Mouse (Mus musculus) splenic B cell, adult 2 months (primary cell): Measurements from ENCODE around the gene Arhgef3.

ENCODE experiments used
- DNase-seq: peaks from one replicate; pipeline ENCODE4 v3.0.0-alpha.2; 2011; ENCODE audit warnings: low read depth, low spot score
- H3K27me3 ChIP-seq: 2 replicates; pipeline ENCODE4 v1.6.1; 2012; ENCODE audit warnings: mild to moderate bottlenecking, low read length, moderate library complexity, mixed read lengths; ENCODE audit not compliant: control insufficient read depth, poor library complexity, insufficient read depth, severe bottlenecking
- H3K36me3 ChIP-seq: 2 replicates; pipeline ENCODE4 v1.6.1; 2012; ENCODE audit warnings: mild to moderate bottlenecking, low read length, moderate library complexity, mixed read lengths; ENCODE audit not compliant: control insufficient read depth, poor library complexity, insufficient read depth, severe bottlenecking

The Arhgef3 gene

GRCm38 (mm10) chr14:27383321-27383830 lies 268.7 kb downstream of the Arhgef3 start:
- Histone ChIP-seq H3K36me3 (peaks cover 13% of the 10 kb centered on the region; the same call in 1 of the 2 replicates), H3K27me3 (no peaks in the 10 kb centered on the region)
- no peak for DNase-seq

- Histone ChIP-seq H3K36me3 (peaks cover 13% of the 10 kb centered on the region; the same call in 1 of the 2 replicates), H3K27me3 (no peaks in the 10 kb centered on the region)
- no peak for DNase-seq
These were observed 269.4 kb downstream of the Arhgef3 start for GRCm38 (mm10) chr14:27384143-27384542.

GRCm38 (mm10) chr14:27388616-27389015 lies 273.9 kb downstream of the Arhgef3 start:
- Histone ChIP-seq H3K27me3 (no peaks in the 10 kb centered on the region), H3K36me3 (peaks cover 15% of the 10 kb centered on the region)
- DNase-seq = no peak

DNA sequence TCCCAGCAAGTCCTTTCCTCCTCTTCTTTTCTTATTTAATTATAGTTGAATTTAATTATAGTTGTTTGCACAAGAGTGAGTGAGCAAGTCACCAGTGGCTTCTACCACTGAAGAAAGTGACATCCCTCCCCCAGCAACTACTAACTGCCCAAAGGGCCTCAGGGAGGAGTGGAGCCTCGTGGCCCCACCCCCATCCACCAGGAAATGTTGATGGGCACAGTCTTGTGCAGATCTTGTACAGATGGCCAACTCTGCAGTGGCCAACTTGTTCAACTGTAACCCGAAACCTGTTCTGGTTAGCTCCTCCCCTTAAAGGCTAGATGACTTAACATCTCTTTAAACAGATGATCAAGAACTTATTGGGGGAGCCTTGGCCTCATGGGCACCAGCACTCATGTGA lies 275.0 kb downstream of the Arhgef3 start:
- peaks cover 18% of the 10 kb centered on the region for H3K36me3 ChIP-seq
- DNase-seq = no peak

GRCm38 (mm10) chr14:27390663-27391062 lies 276.0 kb downstream of the Arhgef3 start:
- Histone ChIP-seq H3K27me3 (no peaks in the 10 kb centered on the region), H3K36me3 (peaks cover 17% of the 10 kb centered on the region)
- peak; percentile 31 for DNase-seq

More for the DNA sequence above, 275.0 kb downstream of the Arhgef3 start:
- no peaks in the 10 kb centered on the region for H3K27me3 ChIP-seq

DNA sequence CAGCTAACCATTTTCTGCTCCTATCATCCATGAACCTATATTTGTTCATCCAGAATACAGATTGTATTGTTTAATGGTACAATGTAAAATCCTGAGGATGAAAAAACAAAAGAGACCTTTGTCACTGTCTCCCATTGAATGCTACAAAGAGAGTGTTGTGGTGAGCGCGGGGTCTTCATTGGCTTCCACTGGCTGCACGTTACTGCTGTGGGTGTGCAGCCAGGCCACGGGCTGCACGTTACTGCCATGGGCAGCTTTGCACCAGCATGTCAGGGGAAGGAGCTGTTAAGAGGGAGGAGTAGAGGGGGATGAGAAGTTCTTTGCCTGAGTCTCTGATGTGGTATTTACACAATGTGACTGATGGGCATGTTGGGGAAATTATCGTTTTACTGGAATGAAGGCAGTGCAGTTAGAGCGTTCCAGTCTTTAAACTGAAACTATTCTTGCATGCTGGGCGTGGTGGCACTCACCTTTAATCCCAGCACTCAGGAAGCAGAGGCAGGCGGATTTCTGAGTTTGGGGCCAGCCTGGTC lies 277.1 kb downstream of the Arhgef3 start:
- Histone ChIP-seq H3K36me3 (peaks cover 14% of the 10 kb centered on the region), H3K27me3 (no peaks in the 10 kb centered on the region)
- no peak for DNase-seq

DNA sequence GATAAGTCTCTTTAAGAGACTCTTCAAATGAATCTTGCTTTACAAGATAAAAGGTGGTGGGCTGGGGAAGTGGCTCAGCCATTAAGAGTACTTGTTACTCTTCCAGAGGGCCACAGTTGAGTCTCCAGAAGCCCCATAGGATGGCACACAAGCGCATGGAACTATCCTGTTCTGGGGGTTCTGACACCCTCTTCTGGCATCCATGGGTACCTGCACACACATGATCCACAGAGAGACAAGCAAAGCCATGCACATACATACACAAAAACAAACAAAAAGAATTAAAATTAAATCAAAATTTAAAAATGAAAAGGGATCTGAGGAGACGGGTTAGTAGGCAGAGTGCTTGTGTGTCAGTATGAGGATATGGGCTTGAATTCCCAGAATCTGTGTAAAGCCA lies 278.0 kb downstream of the Arhgef3 start:
- no peak for DNase-seq
- Histone ChIP-seq H3K36me3 (peaks cover 11% of the 10 kb centered on the region), H3K27me3 (no peaks in the 10 kb centered on the region)

DNA sequence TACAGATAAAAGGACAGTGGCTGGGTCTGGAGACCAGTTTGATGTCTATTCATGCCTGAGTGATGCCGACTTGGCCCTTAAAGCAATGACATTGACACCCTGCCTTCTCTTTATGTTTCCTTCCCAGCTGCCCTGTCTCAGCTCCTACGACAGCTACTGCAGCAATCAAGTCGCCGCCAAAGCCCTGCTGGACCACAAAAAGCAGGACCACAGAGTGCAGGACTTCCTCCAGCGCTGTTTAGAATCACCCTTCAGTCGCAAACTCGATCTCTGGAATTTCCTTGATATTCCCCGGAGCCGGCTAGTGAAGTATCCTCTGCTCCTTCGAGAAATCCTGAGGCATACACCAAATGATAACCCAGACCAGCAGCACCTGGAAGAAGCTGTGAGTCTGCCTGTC lies 279.1 kb downstream of the Arhgef3 start:
- Histone ChIP-seq H3K27me3 (no peaks in the 10 kb centered on the region), H3K36me3 (peaks cover 14% of the 10 kb centered on the region)
- no peak for DNase-seq

- no peak for DNase-seq
- Histone ChIP-seq H3K27me3 (no peaks in the 10 kb centered on the region), H3K36me3 (peaks cover 19% of the 10 kb centered on the region)
These were observed 281.7 kb downstream of the Arhgef3 start for GRCm38 (mm10) chr14:27396424-27396823.

DNA sequence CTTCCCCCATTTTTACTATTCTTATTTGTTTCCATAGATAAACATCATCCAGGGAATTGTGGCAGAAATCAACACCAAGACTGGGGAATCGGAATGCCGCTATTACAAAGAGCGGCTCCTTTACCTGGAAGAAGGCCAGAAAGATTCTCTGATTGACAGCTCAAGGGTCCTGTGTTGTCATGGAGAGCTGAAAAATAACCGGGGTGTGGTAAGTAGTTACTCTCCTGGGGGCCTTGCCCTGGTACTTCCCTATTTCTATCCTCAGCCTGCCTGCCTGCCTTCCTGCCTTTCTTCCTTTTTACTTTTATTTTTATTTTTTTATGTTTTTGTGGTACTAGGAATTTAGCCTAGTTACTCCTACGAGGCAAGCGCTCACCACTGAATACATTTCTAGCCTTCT lies 282.8 kb downstream of the Arhgef3 start:
- H3K27me3 ChIP-seq = no peaks in the 10 kb centered on the region
- peak; percentile 74 for DNase-seq
- peaks cover 23% of the 10 kb centered on the region for H3K36me3 ChIP-seq

- Histone ChIP-seq H3K27me3 (no peaks in the 10 kb centered on the region), H3K36me3 (peaks cover 18% of the 10 kb centered on the region)
- DNase-seq = no peak
These were observed 285.8 kb downstream of the Arhgef3 start for GRCm38 (mm10) chr14:27400495-27400894.

DNA sequence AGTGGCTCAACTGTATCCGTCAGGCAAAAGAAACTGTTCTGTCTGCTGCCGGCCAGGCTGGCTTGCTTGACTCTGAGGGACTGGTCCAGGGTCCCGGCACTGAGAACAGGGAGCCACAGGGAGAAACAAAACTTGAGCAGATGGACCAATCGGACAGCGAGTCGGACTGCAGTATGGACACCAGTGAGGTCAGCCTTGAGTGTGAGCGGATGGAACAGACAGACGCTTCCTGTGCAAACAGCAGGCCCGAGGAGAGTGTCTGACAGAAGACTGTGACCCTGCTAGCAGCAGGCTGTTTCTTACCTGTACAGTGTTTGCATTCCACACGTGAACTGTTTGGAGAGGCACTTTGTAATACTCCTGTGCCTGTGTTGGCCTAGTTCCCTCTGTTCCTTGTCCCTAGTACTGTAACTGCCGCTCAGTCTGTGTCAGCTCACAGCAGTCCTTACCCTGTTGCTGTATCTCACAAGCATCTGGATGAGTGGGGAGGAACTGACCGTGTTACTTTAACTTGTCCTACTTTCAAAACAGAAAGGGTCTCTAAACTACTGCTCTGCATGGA lies 287.1 kb downstream of the Arhgef3 start:
- peaks cover 15% of the 10 kb centered on the region for H3K36me3 ChIP-seq
- DNase-seq = no peak

GRCm38 (mm10) chr14:27402332-27403250 lies 287.9 kb downstream of the Arhgef3 start:
- peak; percentile 56 for DNase-seq
- Histone ChIP-seq H3K36me3 (peaks cover 15% of the 10 kb centered on the region), H3K27me3 (no peaks in the 10 kb centered on the region)

More for the DNA sequence above, 287.1 kb downstream of the Arhgef3 start:
- no peaks in the 10 kb centered on the region for H3K27me3 ChIP-seq

GRCm38 (mm10) chr14:27405452-27405851 lies 290.8 kb downstream of the Arhgef3 start:
- H3K27me3 ChIP-seq = no peaks in the 10 kb centered on the region
- peaks cover 9% of the 10 kb centered on the region; the same call in 1 of the 2 replicates for H3K36me3 ChIP-seq
- peak; percentile 93 for DNase-seq

DNA sequence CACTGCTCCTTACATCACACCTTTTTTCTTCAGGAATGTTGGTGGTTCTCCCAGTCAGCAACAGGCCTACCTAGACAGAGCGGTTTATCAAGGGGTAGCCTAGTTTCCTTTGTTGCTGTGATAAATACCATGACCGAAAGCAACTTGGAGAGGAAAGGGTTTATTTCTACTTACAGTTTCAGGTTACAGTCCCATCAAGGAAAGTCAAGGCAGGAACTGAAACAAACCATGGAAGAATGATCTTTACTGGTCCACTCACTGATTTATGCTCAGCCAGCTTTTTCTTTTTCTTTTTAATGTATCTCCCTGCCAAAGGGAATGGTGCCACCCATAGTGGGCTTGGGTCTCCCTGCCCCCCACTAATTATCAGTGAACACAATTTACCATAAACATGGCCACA lies 291.2 kb downstream of the Arhgef3 start:
- no peaks in the 10 kb centered on the region for H3K27me3 ChIP-seq
- H3K36me3 ChIP-seq = peaks cover 7% of the 10 kb centered on the region; the same call in 1 of the 2 replicates
- peak; percentile 59 for DNase-seq
